Mouse (Mus musculus) liver, postnatal 0 days (tissue): ENCODE measurements around the gene Elovl6.

Source experiments
- CTCF ChIP-seq: sonication (generic); IDR thresholded peaks from 2 replicates; pipeline ENCODE4 v1.5.1; 2016; ENCODE audit warnings: antibody characterized with exemption, low read depth
- EP300 ChIP-seq: IDR thresholded peaks from 2 replicates; pipeline ENCODE4 v1.6.1; 2016; ENCODE audit warnings: antibody characterized with exemption, low read depth, mild to moderate bottlenecking

DNA sequence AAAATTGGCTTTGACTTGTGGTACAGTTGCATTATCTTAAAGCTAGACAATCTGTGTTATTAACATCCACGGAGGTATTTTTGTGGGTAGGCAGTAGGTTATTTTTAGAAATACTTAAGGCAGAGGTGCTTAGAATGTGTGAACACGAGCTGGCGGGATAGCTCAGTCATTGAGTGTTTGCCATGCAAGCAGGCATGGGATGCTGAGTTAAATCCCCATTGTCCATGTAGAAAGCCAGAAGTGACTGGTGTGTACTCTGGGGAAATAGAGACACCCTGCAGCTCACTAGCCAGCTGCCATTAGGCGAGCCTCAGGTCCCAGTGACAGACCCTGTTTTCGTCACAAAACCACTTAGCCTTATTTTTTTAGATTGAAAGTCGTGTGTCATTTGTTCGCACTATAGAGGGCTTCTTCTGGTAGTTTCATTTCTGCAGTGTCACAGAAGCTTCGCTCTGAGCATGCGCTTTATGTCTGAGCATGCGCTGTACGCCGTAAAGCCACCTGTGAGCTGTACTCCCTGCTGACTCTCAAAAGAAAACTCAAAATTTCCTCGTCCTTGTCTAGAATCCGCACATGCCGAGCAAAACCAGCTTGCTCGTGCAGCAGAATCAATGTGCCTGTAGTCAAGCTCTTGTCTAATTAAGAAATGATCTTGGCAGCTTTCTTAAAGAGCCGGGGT lies 58.5 kb downstream of the Elovl6 start:
- no peak for TF ChIP-seq CTCF
- no peak for TF ChIP-seq EP300
